Mouse (Mus musculus) CH12.LX (cell line): ENCODE data around the gene Sox10.

ENCODE experiments used
- CTCF ChIP-seq, 2 experiments: IDR thresholded peaks in 1 of 2; conservative IDR thresholded peaks in 1 of 2; 2 replicates each; pipeline ENCODE4 v1.5.1; 2011 to 2012; ENCODE audit warnings: low read depth in 2 of 2, low read length in 2 of 2, improper control_type of control experiment in 1 of 2, inconsistent platforms in 1 of 2, mild to moderate bottlenecking in 1 of 2, moderate library complexity in 1 of 2
- EP300 ChIP-seq: IDR thresholded peaks from 2 replicates; pipeline ENCODE4 v1.6.1; 2011; ENCODE audit warnings: low read length, improper control_type of control experiment
- PAX5 ChIP-seq: IDR thresholded peaks from 2 replicates; pipeline ENCODE4 v1.6.1; 2012; ENCODE audit warnings: low read length, inconsistent platforms, mixed read lengths
- TBP ChIP-seq: conservative IDR thresholded peaks from 2 replicates; pipeline ENCODE4 v1.6.1; 2011; ENCODE audit warnings: low read depth, low read length, improper control_type of control experiment

DNA sequence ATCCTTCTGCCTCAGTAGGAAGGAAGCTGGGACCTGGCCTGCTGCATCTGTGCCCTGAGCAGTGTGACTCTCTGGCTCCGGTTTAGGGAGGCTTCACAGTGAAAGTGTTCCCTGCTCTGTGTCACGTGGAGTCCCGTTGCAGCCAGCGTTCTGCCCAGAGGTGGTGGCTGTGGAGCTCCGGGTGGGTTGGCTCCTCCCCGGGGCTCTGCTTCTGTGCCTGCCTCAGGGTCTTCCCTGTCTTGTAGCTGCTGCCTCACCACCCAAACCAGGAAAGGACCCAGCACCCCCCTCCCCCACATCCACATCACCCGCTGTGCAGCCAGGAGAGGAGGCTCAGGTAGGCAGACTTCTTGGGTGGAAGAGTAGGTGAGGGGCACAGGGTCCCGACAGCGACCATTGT is 45.5 kb downstream of the Sox10 start:
- no peak for TF ChIP-seq CTCF (conservative IDR thresholded peaks at IDR 0.05 in 1 of 2, IDR thresholded peaks at IDR 0.05 in 1 of 2; ENCODE audit: low read depth in 2 of 2, low read length in 2 of 2)
- no peak for TF ChIP-seq PAX5
- no peak for TF ChIP-seq EP300
- TF ChIP-seq TBP: no peak
